Mouse (Mus musculus): Measurements from ENCODE around the gene Ccsap.

DNA sequence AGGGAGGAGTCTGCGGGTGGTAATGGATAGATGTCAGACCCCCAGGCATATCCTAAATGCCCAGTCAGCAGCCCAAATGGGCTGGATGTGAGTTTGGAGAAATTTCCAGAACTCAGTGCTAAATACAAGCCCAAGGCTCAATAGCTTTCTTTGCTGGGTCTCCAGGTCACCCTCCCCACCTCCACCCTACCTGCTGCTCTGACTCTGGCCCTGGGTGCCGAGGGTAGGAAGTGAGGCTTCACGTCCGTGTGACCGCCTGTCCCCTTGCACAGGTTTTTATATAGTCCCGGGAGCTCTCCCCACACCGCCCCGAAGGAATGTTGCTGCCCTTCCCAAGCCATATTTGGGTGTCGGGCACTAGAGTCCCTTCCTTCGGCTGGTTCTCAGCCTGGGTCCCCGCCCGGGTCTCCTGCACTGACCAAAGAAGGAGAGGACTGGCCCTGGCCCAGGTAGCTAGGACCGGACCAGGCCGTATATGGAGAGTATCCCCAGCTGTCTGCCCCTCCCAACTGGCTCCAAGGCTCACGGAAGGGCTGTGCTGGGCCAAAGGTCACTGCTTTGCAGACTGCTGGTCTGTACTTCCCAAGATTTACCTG, 34.6 kb upstream of the Ccsap start, which contains the start of gene Acta1:
- TF ChIP-seq ZC3H11A (IDR thresholded peaks at IDR 0.05; ENCODE audit: borderline replicate concordance, low read depth, low read length) (no peak), MAFK (IDR thresholded peaks at IDR 0.05; ENCODE audit: insufficient read depth, low read depth, low read length) (no peak), HCFC1 (IDR thresholded peaks at IDR 0.05; ENCODE audit: borderline replicate concordance, insufficient read depth, low read length) (no peak)
